In genomic region chr12:107807634-107808033, GRCm38 (mm10) we compare ENCODE assay signal across 8 mouse cellular contexts.
DNase-seq lines count a peak whose midpoint lies in the region; ATAC-seq lines count a peak whose summit lies in the region.

No protein-coding gene starts in this region.

- peak; percentile 22 for DNase-seq in adrenal gland, postnatal 14 days
- DNase-seq in adrenal gland, adult 18-20 months (ENCODE audit: low spot score in 2 of 2): no peak
- peak; percentile 91 for DNase-seq in 3134 (ENCODE audit: extremely low read depth, insufficient read length, low spot score)
- DNase-seq in embryo, embryonic 10.5 days (ENCODE audit: low spot score): peak; percentile 64
- DNase-seq in urinary bladder, adult 2 months (ENCODE audit: low spot score): peak; percentile 28
- no peak for DNase-seq in left cerebral cortex, adult 9 months (ENCODE audit: low spot score in 2 of 2)
- no peak for DNase-seq in layer of hippocampus, adult 11-12 months (ENCODE audit: low spot score)

- no peak overlapping the region for H3K27ac ChIP-seq in heart, embryonic 14.5 days (replicated peaks in 1 of 2; ENCODE audit: control insufficient read depth in 1 of 2, insufficient read depth in 1 of 2, low read depth in 2 of 2, low read length in 2 of 2)

- no peak overlapping the region for H3K9ac ChIP-seq in heart, embryonic 14.5 days (ENCODE audit: low read length)

- 4% methylated on average over 11 of the region's 11 CpGs for WGBS in heart, embryonic 14.5 days

- no peaks in the 10 kb centered on the region for H3K9me3 ChIP-seq in heart, embryonic 14.5 days (ENCODE audit: control insufficient read depth, low read length)

- H3K4me3 ChIP-seq in heart, embryonic 14.5 days (ENCODE audit: control insufficient read depth in 1 of 2, insufficient read depth in 1 of 2, low read depth in 1 of 2, low read length in 2 of 2): no peak overlapping the region

- H3K36me3 ChIP-seq in heart, embryonic 14.5 days (ENCODE audit: control insufficient read depth, insufficient read depth, low read length): no peaks in the 10 kb centered on the region

- H3K4me2 ChIP-seq in heart, embryonic 14.5 days (ENCODE audit: low read length): peak overlapping the region; percentile 34

- H3K27me3 ChIP-seq in heart, embryonic 14.5 days (ENCODE audit: control insufficient read depth, insufficient read depth, low read length): peaks cover 18% of the 10 kb centered on the region

- 0 out of 2 replicates have a peak, but pooled peaks have one; percentile 21 for ATAC-seq in heart, embryonic 14.5 days (ENCODE audit: insufficient number of reproducible peaks, insufficient read depth, low FRiP score, low read depth)

- peaks cover 2 to 10% of the 10 kb centered on the region in 2 experiments; a peak in 2 of 4 replicates for H3K4me1 ChIP-seq in heart, embryonic 14.5 days (ENCODE audit: control insufficient read depth in 2 of 2, insufficient read depth in 2 of 2, low read length in 2 of 2)

Comparison
In these comparisons a context has a peak if more than half of its experiments do, and no peak if none do; other contexts are left out.
1. DNase-seq: peak in adrenal gland, postnatal 14 days (single experiment), 3134 (single experiment), embryo, embryonic 10.5 days (single experiment) and urinary bladder, adult 2 months (single experiment); none in adrenal gland, adult 18-20 months (0 of 2), left cerebral cortex, adult 9 months (0 of 2) and layer of hippocampus, adult 11-12 months (single experiment).